Mouse (Mus musculus): Measurements from ENCODE around the gene Plcd3. TPM values are rescaled to one million over a fixed set of nuclear protein-coding genes. Genes with fewer than 3 reads are reported as not detected.

Plcd3 gene
- polyA plus RNA-seq (2017; shearing (Covaris generic)), result under 1 TPM in 1 of 2 experiments, not detected in 1; 0.45 TPM

DNA sequence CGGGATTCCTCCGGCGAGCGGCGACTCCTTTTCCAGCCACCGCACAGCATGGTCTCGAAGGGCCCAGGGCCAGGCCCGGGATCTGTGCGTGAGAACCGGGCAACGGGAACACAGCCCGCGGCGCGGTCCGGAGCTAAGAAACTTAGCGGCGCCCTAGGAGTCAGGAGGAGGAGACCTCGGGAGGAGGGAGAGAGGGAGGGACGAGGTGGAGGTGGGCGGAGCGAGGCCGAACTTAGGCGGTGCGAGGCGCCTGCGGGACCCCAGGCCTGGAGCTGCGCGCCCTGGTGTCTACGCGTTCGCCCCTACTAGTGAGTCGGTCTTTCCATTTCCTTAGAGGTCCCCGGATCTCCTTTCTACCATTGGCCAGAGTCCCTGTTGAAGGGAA lies at the start of gene Plcd3, which contains the start of gene Acbd4:
TSS of gene Plcd3 (minus strand) at position 178 of the 385 bp plus-strand sequence.
TSS of gene Acbd4 (plus strand) at position 202 of the 385 bp plus-strand sequence.

DNA sequence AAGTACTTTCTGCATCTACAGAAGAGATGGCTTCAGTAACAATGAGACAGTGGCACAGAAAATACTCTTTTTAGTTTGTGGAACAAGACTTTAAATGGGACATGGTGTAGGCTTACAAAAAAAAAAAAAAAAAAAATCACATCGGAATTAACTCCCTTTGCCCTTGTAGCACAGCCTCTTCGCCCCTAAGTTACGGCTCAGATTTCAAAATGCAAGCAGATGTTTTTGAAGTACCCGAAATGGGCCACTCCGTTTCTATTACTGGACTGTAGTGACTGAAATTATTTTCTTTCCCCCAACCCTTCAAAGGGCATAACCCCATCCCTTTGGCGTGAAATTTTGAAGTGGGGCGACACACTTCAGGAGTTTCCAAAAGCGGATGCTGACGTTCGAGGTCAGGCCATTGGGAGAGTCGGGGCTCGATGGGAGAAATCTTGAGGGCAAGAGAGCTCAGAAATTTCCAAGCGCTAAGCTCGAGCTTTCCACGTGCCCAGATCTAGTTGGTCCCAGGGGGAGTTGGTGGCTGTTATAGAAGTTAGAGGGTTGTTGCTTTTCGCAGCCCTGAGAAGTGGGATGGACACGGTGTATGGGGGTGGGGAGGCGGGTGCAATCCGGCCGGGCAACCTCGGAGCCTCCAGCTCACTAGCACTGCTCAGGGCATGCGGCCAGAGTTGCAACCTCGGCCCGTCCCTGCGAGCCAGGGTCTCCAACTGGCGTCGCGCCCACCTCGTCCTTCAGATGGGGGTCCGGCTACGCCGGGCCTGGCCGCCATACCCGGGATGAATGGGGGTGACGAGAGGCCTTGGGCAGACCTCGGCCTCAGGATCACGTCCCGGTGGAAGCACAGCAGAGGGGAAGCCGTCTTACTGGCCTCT lies 30.5 kb upstream of the Plcd3 start, which contains the start of gene Hexim2:
TSS of gene Hexim2 (plus strand) at position 729 of the 875 bp plus-strand sequence.

DNA sequence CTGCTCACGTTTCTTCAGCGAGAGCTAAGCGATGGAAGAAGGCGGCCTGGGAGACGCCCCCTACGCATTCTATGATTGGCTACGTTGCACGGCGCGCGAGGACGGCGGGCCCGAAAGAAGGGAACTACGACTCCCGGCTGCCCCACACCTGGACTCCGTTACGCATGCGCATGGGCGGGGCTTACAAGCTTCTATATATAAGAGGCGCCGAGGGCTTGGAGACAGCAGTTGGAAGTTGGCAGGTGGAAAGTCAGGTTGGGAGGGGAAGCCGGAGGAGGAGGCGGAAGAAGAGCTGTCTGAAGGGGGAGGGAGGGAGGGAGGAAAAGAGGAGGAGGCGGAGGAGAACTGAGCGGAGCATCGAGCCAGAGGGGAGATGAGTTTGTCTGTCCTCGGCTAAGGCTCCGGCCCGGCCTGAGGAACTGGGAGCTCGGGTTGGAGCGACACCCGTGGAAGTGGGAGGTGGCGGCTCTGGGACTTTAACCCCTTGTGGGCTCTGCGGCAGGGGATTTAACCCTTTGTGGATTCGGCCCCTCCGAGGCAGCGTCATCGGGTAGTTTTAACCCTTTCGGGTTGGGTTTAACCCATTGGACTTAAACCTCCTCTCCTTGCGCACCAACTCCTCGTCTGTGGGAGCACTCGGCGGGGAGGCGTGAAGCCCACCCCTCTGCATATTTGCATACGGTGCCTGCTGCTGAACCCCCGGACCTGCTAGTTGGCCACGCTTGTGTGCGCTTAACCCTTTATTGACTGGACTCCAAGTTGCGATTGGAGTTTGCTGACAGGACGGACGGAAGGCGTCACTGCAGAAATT lies 14.8 kb upstream of the Plcd3 start, which contains the start of gene Hexim1:
TSS of gene Hexim1 (plus strand) at position 224 of the 811 bp plus-strand sequence.

DNA sequence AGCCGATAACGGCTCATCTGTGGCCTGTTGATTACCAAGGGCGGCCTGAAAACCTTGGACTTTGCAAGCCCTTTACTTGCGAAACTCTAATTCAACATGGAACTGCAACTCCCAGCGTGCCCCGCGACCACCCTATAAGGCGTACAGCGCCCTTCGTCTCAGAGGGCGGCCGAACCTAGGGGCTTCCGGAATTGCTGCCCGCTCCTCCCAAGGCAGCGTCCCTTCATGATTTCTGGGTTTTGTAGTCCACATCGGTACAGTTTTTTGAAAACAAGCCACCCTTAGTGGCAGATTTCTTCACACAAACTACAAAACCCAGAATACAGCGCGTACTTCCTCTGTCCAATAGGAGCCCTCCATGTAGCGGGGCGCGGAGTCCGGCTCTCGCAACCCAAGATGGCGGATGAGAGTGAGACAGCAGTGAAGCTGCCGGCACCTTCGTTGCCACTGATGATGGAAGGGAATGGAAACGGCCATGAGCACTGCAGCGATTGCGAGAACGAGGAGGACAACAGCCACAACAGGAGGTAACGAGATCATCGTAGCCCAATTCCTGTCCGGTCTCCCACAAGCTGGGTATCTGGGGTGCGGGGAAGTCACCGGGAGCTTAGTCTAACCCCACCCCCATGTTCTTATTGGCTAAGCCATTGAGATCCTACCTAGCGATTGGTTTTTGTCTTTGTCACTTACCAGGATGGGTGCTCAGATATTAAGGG lies 73.1 kb downstream of the Plcd3 start, which contains the start of the genes Nmt1 and Dcakd:
TSS of gene Nmt1 (plus strand) at position 15 of the 716 bp plus-strand sequence.
TSS of gene Dcakd (minus strand) at position 158 of the 716 bp plus-strand sequence.

Other genes starting within 250 kb of the Plcd3 start
- gene Eftud2, start 220.7 kb downstream of the Plcd3 start, polyA plus RNA-seq (2017; shearing (Covaris generic)), result 100 to 1,000 TPM; 131 to 153 TPM
- gene Ccdc103, start 220.5 kb downstream of the Plcd3 start, polyA plus RNA-seq (2017; shearing (Covaris generic)), result not detected
- not detected for gene Fam187a, start 216.5 kb downstream of the Plcd3 start, polyA plus RNA-seq (2017; shearing (Covaris generic))
- not detected for gene Gfap, start 200.7 kb downstream of the Plcd3 start, polyA plus RNA-seq (2017; shearing (Covaris generic))
- gene Kif18b, start 176.5 kb downstream of the Plcd3 start, polyA plus RNA-seq (2017; shearing (Covaris generic)), result 1 to 10 TPM; 3.9 to 8.1 TPM
- gene C1ql1, start 155.0 kb downstream of the Plcd3 start, polyA plus RNA-seq (2017; shearing (Covaris generic)), result not detected
- gene Nmt1, start 73.5 kb downstream of the Plcd3 start, polyA plus RNA-seq (2017; shearing (Covaris generic)), result 10 to 100 TPM; 64.6 to 71.5 TPM
- gene Dcakd, start 73.3 kb downstream of the Plcd3 start, polyA plus RNA-seq (2017; shearing (Covaris generic)), result 10 to 100 TPM; 25.1 to 25.4 TPM
- 10 to 100 TPM; 41.4 to 49.3 TPM for gene Acbd4, start within 50 bp of the Plcd3 start, polyA plus RNA-seq (2017; shearing (Covaris generic))
- gene Hexim1, start 14.6 kb upstream of the Plcd3 start, polyA plus RNA-seq (2017; shearing (Covaris generic)), result 1 to 10 TPM; 5.2 to 5.4 TPM
- gene Hexim2, start 30.8 kb upstream of the Plcd3 start, polyA plus RNA-seq (2017; shearing (Covaris generic)), result 1 to 10 TPM; 2.9 to 6.0 TPM
- gene Fmnl1, start 69.4 kb upstream of the Plcd3 start, polyA plus RNA-seq (2017; shearing (Covaris generic)), result 100 to 1,000 TPM; 181 to 260 TPM
- gene 1700023F06Rik, start 106.9 kb upstream of the Plcd3 start, polyA plus RNA-seq (2017; shearing (Covaris generic)), result not detected
- not detected for gene Spata32, start 116.8 kb upstream of the Plcd3 start, polyA plus RNA-seq (2017; shearing (Covaris generic))
- 10 to 100 TPM; 22.6 to 25.2 TPM for gene Map3k14, start 165.8 kb upstream of the Plcd3 start, polyA plus RNA-seq (2017; shearing (Covaris generic))